Mouse (Mus musculus) ovary, postnatal 36 days (tissue): Measurements from ENCODE around the gene Polrmt.

Source experiments
- DNase-seq: peaks from one replicate; pipeline ENCODE4 v3.0.0; 2022; ENCODE audit warnings: low spot score, mixed read lengths

Gene Polrmt

DNA sequence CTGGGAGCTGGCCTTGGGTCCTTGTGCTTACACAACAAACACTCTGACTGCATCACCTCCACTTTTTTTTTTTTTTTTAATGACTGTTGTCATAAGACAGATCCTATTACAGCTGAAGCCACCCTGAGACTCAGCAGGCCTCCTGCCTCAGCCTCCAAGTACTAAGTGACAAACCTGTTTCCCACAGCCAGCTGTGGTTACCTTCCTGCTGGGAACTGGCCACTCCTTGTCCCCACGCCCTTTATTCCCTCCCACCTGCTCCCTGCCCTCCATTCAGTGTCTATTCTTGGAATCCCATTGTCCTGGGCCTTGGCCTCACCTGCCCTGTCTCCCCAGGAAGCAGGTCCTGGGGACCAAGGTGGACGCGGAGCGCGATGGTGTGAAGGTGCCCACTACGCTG, 58.9 kb downstream of the Polrmt start:
- DNase-seq: peak; percentile 2

DNA sequence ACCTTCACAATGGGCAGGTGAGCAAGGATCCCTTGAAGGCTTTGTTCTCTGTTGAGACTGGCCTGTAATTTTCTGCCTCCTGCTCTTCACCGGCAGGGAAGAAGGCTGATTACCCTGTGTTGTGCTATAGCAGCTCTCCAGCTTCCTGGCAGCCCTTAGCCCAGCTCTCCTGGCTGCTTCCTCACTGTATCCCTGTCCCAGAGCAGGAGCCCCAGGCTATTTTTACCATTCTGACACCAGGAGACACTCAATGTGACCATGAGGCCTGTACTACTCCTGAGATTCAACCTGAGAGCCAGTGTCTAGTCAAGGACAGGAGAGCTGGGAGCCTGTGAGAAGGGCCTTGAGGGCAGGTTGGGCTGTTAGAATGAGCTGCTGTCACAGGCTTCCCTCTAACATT, 59.7 kb downstream of the Polrmt start:
- DNase-seq: no peak

DNA sequence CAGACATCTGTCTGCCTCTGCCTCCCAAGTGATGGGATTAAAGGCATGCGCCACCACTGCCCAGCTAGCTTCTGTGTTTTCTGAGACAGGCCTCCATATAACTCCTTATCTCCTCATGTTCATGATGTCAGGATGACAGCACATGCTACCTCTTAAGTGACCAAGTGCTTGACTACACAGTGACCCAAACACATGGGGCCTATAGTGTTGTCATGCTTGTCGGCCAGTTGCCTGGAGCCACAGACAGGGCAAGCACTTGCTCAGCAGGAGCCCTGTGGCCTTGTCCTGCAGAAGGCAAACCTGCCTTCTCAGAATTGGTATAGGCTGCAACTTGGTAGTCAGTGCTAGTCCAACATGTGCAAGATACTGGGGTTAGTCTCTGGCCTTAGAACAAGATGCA, 60.2 kb downstream of the Polrmt start:
- DNase-seq: peak; percentile 3
